Comparison of ENCODE assay signal across 38 mouse cellular contexts in the genomic region with DNA sequence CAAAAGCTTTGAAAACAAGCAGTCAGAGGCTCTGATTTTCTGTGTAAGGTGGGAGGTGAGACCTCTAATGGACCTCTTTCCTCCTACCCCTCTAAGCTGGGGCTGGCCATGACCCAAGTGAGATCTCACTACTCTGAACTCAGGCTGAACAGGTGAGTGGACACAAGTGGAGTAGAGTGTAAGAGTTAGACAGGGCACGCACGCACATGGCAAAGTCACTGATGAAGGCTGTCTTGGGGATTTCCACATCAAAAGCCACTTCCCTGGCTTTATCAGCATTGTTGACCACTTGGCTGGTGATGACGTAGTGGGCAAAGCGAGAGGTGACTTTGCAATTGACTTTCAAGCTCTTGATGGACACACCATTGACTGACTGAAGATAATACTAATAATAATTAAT. TPM values are rescaled to one million over a fixed set of nuclear protein-coding genes. Genes with fewer than 3 reads are reported as not detected.
A peak's percentile ranks its signal among the peaks of the same experiment; 100 is the strongest.
DNase-seq lines count a peak whose midpoint lies in the region; ATAC-seq and TF ChIP-seq lines count a peak whose summit lies in the region.
"Had no signal": no experiment of that assay in that cellular context is flagged by ENCODE, and none has a peak within 500 bp of the region (broad histone marks: within the 10 kb centered on the region; RNA-seq: fewer than 3 reads in every experiment).

No protein-coding gene starts in this region.

- peak overlapping the region; percentile 27; the same call in 1 of the 2 replicates for H3K4me3 ChIP-seq in liver, adult 2 months (ENCODE audit: insufficient read depth, low read depth, low read length)
- H3K4me3 ChIP-seq in liver, embryonic 13.5 days (replicated peaks): no peak overlapping the region
- no peak overlapping the region for H3K4me3 ChIP-seq in liver, embryonic 16.5 days (ENCODE audit: low read depth, low read length)
- H3K4me3 ChIP-seq: forebrain, embryonic 12.5 days; midbrain, embryonic 10.5 days; midbrain, embryonic 15.5 days; neural tube, embryonic 15.5 days had no signal

- H3K4me1 ChIP-seq in liver, adult 2 months (ENCODE audit: control insufficient read depth, insufficient read depth, low read length): peaks cover 40% of the 10 kb centered on the region
- no peaks in the 10 kb centered on the region for H3K4me1 ChIP-seq in liver, embryonic 13.5 days (replicated peaks)
- peaks cover 6% of the 10 kb centered on the region; the same call in 1 of the 2 replicates for H3K4me1 ChIP-seq in liver, embryonic 16.5 days (ENCODE audit: control insufficient read depth, low read depth, low read length)
- H3K4me1 ChIP-seq: forebrain, embryonic 12.5 days; midbrain, embryonic 10.5 days; midbrain, embryonic 15.5 days; neural tube, embryonic 15.5 days had no signal

- peak overlapping the region; percentile 49 for H3K4me2 ChIP-seq in liver, embryonic 13.5 days
- H3K4me2 ChIP-seq in liver, embryonic 16.5 days (ENCODE audit: low read depth, low read length): peak overlapping the region; percentile 19
- H3K4me2 ChIP-seq: forebrain, embryonic 12.5 days; heart, embryonic 11.5 days; hindbrain, embryonic 14.5 days; lung, embryonic 14.5 days; midbrain, embryonic 15.5 days; neural tube, embryonic 15.5 days had no signal

- H3K9ac ChIP-seq in liver, adult 2 months (ENCODE audit: low read depth, low read length): peak overlapping the region; percentile 55
- no peak overlapping the region for H3K9ac ChIP-seq in liver, embryonic 13.5 days
- H3K9ac ChIP-seq in liver, embryonic 16.5 days (ENCODE audit: low read depth, low read length): no peak overlapping the region
- H3K9ac ChIP-seq: forebrain, embryonic 12.5 days; hindbrain, embryonic 14.5 days; lung, embryonic 14.5 days; midbrain, embryonic 15.5 days; neural tube, embryonic 15.5 days had no signal

- H3K36me3 ChIP-seq in liver, adult 2 months (ENCODE audit: control insufficient read depth, insufficient read depth, low read length): peaks cover 5% of the 10 kb centered on the region; the same call in 1 of the 2 replicates
- no peaks in the 10 kb centered on the region for H3K36me3 ChIP-seq in liver, embryonic 13.5 days
- H3K36me3 ChIP-seq in liver, embryonic 16.5 days (ENCODE audit: control insufficient read depth, insufficient read depth): no peaks in the 10 kb centered on the region
- H3K36me3 ChIP-seq: forebrain, embryonic 12.5 days; midbrain, embryonic 10.5 days; midbrain, embryonic 15.5 days; neural tube, embryonic 15.5 days had no signal

- WGBS in liver, adult 2 months: 19% methylated on average over 4 of the region's 4 CpGs
- WGBS in liver, embryonic 13.5 days (ENCODE audit: insufficient replicate concordance): 67% methylated on average over 4 of the region's 4 CpGs
- WGBS in liver, embryonic 16.5 days (ENCODE audit: insufficient replicate concordance): 62% methylated on average over 4 of the region's 4 CpGs

- H3K27me3 ChIP-seq in liver, adult 2 months (ENCODE audit: control insufficient read depth, insufficient read depth, low read length): no peaks in the 10 kb centered on the region
- no peaks in the 10 kb centered on the region for H3K27me3 ChIP-seq in liver, embryonic 13.5 days
- H3K27me3 ChIP-seq in liver, embryonic 16.5 days (ENCODE audit: control insufficient read depth, insufficient read depth, low read depth, low read length): no peaks in the 10 kb centered on the region
- H3K27me3 ChIP-seq: midbrain, embryonic 15.5 days had no signal

- H3K79me2 ChIP-seq in liver, adult 2 months (ENCODE audit: control insufficient read depth, insufficient read depth, low read length): peaks cover 9% of the 10 kb centered on the region; the same call in 1 of the 2 replicates

- ATAC-seq in liver, embryonic 13.5 days (ENCODE audit: low read depth): no peak
- no peak for ATAC-seq in liver, embryonic 16.5 days (ENCODE audit: low read depth)
- ATAC-seq in megakaryocyte, adult 5-6 weeks (ENCODE audit: poor library complexity, severe bottlenecking): 0 out of 2 replicates have a peak, but pooled peaks have one; percentile 33
- ATAC-seq: activated CD4-positive, CD25-positive, alpha-beta regulatory T cell, adult 4 months; intestine, postnatal 0 days; midbrain, embryonic 15.5 days had no signal

- no peak for TF ChIP-seq CTCF in liver, adult 2 months (IDR thresholded peaks at IDR 0.05; ENCODE audit: low read depth, low read length)

- peak overlapping the region; percentile 53 for H3K27ac ChIP-seq in liver, adult 2 months (replicated peaks; ENCODE audit: insufficient read depth, low read depth, low read length)
- no peak overlapping the region for H3K27ac ChIP-seq in liver, embryonic 13.5 days
- no peak overlapping the region for H3K27ac ChIP-seq in liver, embryonic 16.5 days (ENCODE audit: low read length)
- H3K27ac ChIP-seq: forebrain, embryonic 12.5 days; hindbrain, embryonic 14.5 days; midbrain, embryonic 10.5 days; midbrain, embryonic 15.5 days; neural tube, embryonic 15.5 days had no signal

- TF ChIP-seq POLR2A in liver, adult 2 months (IDR thresholded peaks at IDR 0.05; ENCODE audit: extremely low read depth, insufficient read depth, low read length): no peak

- DNase-seq in liver, adult 2 months (ENCODE audit: extremely low read depth, low read depth, low spot score): peak; percentile 62
- DNase-seq in liver: no peak
- no peak for DNase-seq in liver, embryonic 13.5 days
- DNase-seq in adrenal gland, adult (ENCODE audit: inconsistent age in 2 of 2, low spot score in 1 of 2): no peak
- DNase-seq in cerebellum, adult 9-10 months: no peak
- DNase-seq: adrenal gland, postnatal 10 days; B cell, adult 2 months; cerebellum, adult 9-11 months; gastrocnemius, postnatal 10 days; heart, postnatal 4 days; kidney, adult 9 months; kidney, postnatal 10 days; lung, embryonic 14.5 days; retina, postnatal 1 day; right cerebral cortex, postnatal 14 days; thymus, postnatal 4 days had no signal

- no peaks in the 10 kb centered on the region for H3K9me3 ChIP-seq in liver, embryonic 13.5 days (replicated peaks)
- H3K9me3 ChIP-seq in liver, embryonic 16.5 days (replicated peaks; ENCODE audit: control insufficient read depth, low read length): no peaks in the 10 kb centered on the region
- H3K9me3 ChIP-seq: forebrain, embryonic 12.5 days; midbrain, embryonic 10.5 days; midbrain, embryonic 15.5 days; neural tube, embryonic 15.5 days had no signal

RNA-seq across cellular contexts. Expression of a gene that starts 0.8 kb away (rescaled TPM):
- 544 and 683 TPM in 2 replicates for total RNA-seq in liver, adult 2 months (2014; rRNA removed)
- 457 and 504 TPM in 2 replicates for polyA plus RNA-seq in liver, adult 2 months (2012; rRNA removed)
- polyA plus RNA-seq in liver, embryonic 13.5 days (2015; fragmentation: Nextera tagmentation; extraction: Ambion mirVana): 22.4 and 27.1 TPM in 2 replicates
- polyA plus RNA-seq in liver, embryonic 16.5 days (2015; fragmentation: Nextera tagmentation; extraction: Ambion mirVana): 82.0 and 101 TPM in 2 replicates
- total RNA-seq in megakaryocyte, adult 5-6 weeks (2015): not detected in 2 replicates
- not detected in 2 replicates for total RNA-seq in megakaryocyte, adult 5-6 weeks (2017)
- total RNA-seq: heart, postnatal 4 days; layer of hippocampus, adult 18-20 months; layer of hippocampus, postnatal 10 days; left cerebral cortex, adult 18-20 months; left cerebral cortex, postnatal 14 days had no signal
- polyA plus RNA-seq: activated CD4-positive, CD25-positive, alpha-beta regulatory T cell, adult 4 months; cortical plate, adult 2 months; embryonic facial prominence, embryonic 14.5 days; erythroblast, embryonic 14.5 days; forebrain, embryonic 12.5 days; hindbrain, embryonic 14.5 days; intestine, postnatal 0 days; limb, embryonic 11.5 days; lung, embryonic 14.5 days; midbrain, embryonic 10.5 days; midbrain, embryonic 15.5 days; neural tube, embryonic 15.5 days; small intestine, adult 2 months; stomach, embryonic 14.5 days; testis, adult 2 months; thymus, postnatal 0 days had no signal

RNA-seq across cellular contexts. Expression of a gene that starts 8.9 kb away (rescaled TPM):
- total RNA-seq in liver, adult 2 months (2014; rRNA removed): 6.7 and 7.5 TPM in 2 replicates
- polyA plus RNA-seq in liver, adult 2 months (2012; rRNA removed): 2.9 and 3.1 TPM in 2 replicates
- 5.6 and 6.7 TPM in 2 replicates for polyA plus RNA-seq in liver, embryonic 13.5 days (2015; fragmentation: Nextera tagmentation; extraction: Ambion mirVana)
- 3.6 TPM in 2 replicates for polyA plus RNA-seq in liver, embryonic 16.5 days (2015; fragmentation: Nextera tagmentation; extraction: Ambion mirVana)
- total RNA-seq in megakaryocyte, adult 5-6 weeks (2015): 4.3 and 4.9 TPM in 2 replicates
- total RNA-seq in megakaryocyte, adult 5-6 weeks (2017): 5.2 and 7.6 TPM in 2 replicates

RNA-seq across cellular contexts. Expression of a gene that starts 18.7 kb away (rescaled TPM):
- 603 and 791 TPM in 2 replicates for total RNA-seq in liver, adult 2 months (2014; rRNA removed)
- polyA plus RNA-seq in liver, adult 2 months (2012; rRNA removed): 335 and 492 TPM in 2 replicates
- 114 and 122 TPM in 2 replicates for polyA plus RNA-seq in liver, embryonic 13.5 days (2015; fragmentation: Nextera tagmentation; extraction: Ambion mirVana)
- 687 and 781 TPM in 2 replicates for polyA plus RNA-seq in liver, embryonic 16.5 days (2015; fragmentation: Nextera tagmentation; extraction: Ambion mirVana)
- not detected in 2 replicates for total RNA-seq in megakaryocyte, adult 5-6 weeks (2015)
- not detected in 2 replicates for total RNA-seq in megakaryocyte, adult 5-6 weeks (2017)
- polyA plus RNA-seq: activated CD4-positive, CD25-positive, alpha-beta regulatory T cell, adult 4 months had no signal

RNA-seq across cellular contexts. Expression of a gene that starts 56.0 kb away (rescaled TPM):
- total RNA-seq in liver, adult 2 months (2014; rRNA removed): 1,004 and 1,280 TPM in 2 replicates
- polyA plus RNA-seq in liver, adult 2 months (2012; rRNA removed): 1,016 and 1,052 TPM in 2 replicates
- polyA plus RNA-seq in liver, embryonic 13.5 days (2015; fragmentation: Nextera tagmentation; extraction: Ambion mirVana): 25.3 and 27.0 TPM in 2 replicates
- polyA plus RNA-seq in liver, embryonic 16.5 days (2015; fragmentation: Nextera tagmentation; extraction: Ambion mirVana): 278 and 305 TPM in 2 replicates
- not detected in 2 replicates for total RNA-seq in megakaryocyte, adult 5-6 weeks (2015)
- not detected in 2 replicates for total RNA-seq in megakaryocyte, adult 5-6 weeks (2017)
- total RNA-seq: left cerebral cortex, postnatal 14 days had no signal
- polyA plus RNA-seq: activated CD4-positive, CD25-positive, alpha-beta regulatory T cell, adult 4 months; embryonic facial prominence, embryonic 14.5 days; forebrain, embryonic 12.5 days; heart, embryonic 11.5 days; hindbrain, embryonic 14.5 days; limb, embryonic 11.5 days; lung, embryonic 14.5 days; midbrain, embryonic 10.5 days; midbrain, embryonic 15.5 days; small intestine, adult 2 months had no signal

RNA-seq across cellular contexts. Expression of a gene that starts 58.9 kb away (rescaled TPM):
- total RNA-seq in liver, adult 2 months (2014; rRNA removed): 8.8 and 10.2 TPM in 2 replicates
- polyA plus RNA-seq in liver, adult 2 months (2012; rRNA removed): 3.1 and 5.4 TPM in 2 replicates
- 20.3 and 21.5 TPM in 2 replicates for polyA plus RNA-seq in liver, embryonic 13.5 days (2015; fragmentation: Nextera tagmentation; extraction: Ambion mirVana)
- 14.6 and 16.0 TPM in 2 replicates for polyA plus RNA-seq in liver, embryonic 16.5 days (2015; fragmentation: Nextera tagmentation; extraction: Ambion mirVana)
- total RNA-seq in megakaryocyte, adult 5-6 weeks (2015): 22.8 and 32.1 TPM in 2 replicates
- total RNA-seq in megakaryocyte, adult 5-6 weeks (2017): 20.2 and 28.3 TPM in 2 replicates
